Mouse (Mus musculus): ENCODE measurements at regions not wholly inside any gene's neighbourhood (a gene's known extent, or its start where the extent isn't known, plus 50 kb on each side); places are given as distances from the start of the nearest gene placed in this dataset.
A peak's percentile ranks its signal among the peaks of the same experiment; 100 is the strongest.

- DNase-seq (ENCODE audit: low read depth, low spot score), result no peak
Measured at GRCm38 (mm10) chr15:58718282-58718681, 170.8 kb upstream of the Gm49356 start.

GRCm38 (mm10) chr15:58719410-58719809 is 169.7 kb upstream of the Gm49356 start:
- no peak for DNase-seq (ENCODE audit: low read depth, low spot score)

GRCm38 (mm10) chr15:58727041-58727440 is 162.1 kb upstream of the Gm49356 start:
- peak; percentile 30 for DNase-seq (ENCODE audit: low read depth, low spot score)

GRCm38 (mm10) chr15:58728264-58728663 is 160.8 kb upstream of the Gm49356 start:
- no peak for DNase-seq (ENCODE audit: low read depth, low spot score)

DNA sequence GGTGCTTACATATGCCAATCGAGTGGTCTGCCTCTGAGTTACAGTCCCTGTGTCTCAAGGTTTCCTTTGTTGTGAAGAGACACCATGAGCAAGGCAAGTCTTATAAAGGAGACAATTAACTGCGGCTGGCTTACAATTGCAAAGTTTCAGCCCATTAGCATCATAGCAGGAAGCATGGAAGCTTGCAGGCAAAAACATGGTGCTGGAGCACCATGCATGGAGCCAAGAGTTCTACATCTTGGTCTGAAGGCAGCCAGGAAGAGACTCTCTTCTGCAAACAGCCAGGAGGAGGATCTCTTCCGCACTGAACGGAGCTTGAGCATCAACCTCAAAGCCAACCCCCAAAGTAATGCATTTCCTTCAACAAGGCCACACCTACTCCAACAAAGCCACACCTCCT is 158.2 kb upstream of the Gm49356 start:
- no peak for DNase-seq (ENCODE audit: low read depth, low spot score)

DNA sequence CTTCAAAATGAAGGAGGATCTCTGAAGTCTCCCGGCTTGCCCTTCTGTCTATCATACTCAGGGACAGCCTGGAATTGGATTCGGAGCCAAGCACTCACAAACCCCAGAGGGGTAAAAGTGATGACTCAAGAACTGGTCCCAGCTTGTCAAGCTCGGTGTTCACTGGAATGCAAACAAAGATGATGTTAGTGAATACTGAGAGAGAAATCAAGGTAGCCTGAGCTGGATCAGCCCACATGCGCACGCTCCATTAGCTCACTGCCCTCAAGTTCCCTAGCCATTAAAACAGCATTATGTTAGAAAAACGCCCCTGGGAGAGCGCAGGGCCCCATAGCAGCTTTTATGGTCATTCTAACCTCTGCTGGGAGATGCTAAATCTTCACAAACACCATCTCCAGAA is 157.8 kb upstream of the Gm49356 start:
- peak; percentile 18 for DNase-seq (ENCODE audit: low read depth, low spot score)

DNA sequence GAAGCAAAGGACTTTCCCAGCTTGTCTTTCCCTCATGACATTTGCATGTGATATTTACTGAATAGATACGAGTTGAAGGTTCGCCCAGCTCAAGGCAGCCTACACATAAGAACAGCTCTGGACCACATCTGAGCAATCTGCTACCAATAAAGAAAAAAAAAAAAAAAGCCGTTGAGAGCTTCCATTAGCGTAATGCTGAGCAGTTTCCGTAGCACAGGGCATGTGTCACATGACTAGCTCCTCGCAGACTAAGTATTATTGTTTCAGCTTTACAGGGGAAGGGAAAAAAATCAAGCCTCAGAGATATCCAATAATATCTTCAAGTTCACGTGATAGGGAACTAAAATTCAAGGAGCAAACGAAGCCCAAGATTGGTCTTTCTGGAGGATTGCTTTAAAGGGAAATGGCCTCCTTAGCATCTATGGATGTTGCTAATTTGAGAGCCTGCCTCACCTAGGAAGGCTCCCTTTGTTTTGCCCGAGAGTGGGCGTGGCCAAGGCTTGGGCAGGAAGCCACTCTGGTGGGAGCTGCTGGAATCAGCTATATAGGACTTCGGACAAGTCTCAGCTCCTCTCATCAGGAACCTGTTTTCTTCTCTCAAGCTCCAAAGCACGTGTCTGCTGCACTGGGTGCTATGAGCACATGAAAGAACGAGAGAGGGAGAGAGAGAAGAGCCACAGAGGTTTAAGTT is 157.0 kb upstream of the Gm49356 start:
- no peak for DNase-seq (ENCODE audit: low read depth, low spot score)
